Mouse (Mus musculus): ENCODE data around the gene Elmsan1. TPM values are rescaled to one million over a fixed set of nuclear protein-coding genes. Genes with fewer than 3 reads are reported as not detected.
A peak's percentile ranks its signal among the peaks of the same experiment; 100 is the strongest.

The Elmsan1 gene
- polyA plus RNA-seq, 1 experiment from 2014 or later: 11.3 TPM

DNA sequence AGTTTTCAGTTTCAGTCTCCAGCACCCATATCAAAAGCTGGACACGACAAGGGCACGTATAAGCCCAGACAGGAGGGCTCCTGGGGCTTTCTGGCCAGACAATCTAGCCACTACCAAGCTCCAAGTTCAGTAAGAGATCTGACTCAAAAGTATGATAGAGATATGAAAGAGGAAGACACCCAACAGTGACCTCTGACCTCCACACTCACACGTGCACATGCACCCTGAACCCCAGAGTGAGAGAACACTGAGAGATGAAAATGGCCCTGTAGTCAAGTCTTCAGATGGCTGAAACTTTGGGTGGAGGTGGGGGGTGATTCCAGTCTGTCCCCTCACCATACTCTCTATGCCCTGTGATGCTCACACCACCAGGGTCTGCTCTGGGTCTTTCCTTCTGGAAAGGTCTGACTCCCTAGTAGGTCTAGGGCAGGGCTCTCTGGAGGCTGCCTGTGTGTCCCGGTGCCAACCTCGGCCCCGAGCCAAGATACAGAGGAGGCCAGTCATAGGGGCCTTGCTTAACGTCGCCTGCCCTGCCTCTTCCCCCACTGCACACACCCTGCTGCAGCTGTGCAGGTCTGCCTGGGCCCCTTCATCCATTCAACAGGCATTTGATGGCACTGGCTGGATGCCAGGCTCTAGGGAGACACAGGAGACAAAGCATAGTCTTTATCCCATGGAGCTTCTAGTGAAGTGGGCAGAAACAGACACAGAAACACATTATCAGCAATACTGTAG is 37.8 kb downstream of the Elmsan1 start:
- peak overlapping the region; percentile 10 for H3K4me2 ChIP-seq
- H3K4me3 ChIP-seq (ENCODE audit: low read depth, low read length): no peak overlapping the region
- H3K9ac ChIP-seq: no peak overlapping the region
- TF ChIP-seq CTCF (IDR thresholded peaks at IDR 0.05; ENCODE audit: low read depth): no peak
- H3K36me3 ChIP-seq (ENCODE audit: insufficient read depth): 0 out of 2 replicates have a peak, but pooled peaks cover under 1% of the 10 kb centered on the region
- H3K27me3 ChIP-seq (ENCODE audit: insufficient read depth, low read length): no peaks in the 10 kb centered on the region
- peaks cover 56% of the 10 kb centered on the region for H3K4me1 ChIP-seq (ENCODE audit: insufficient read depth)
- peak overlapping the region; percentile 82 for H3K27ac ChIP-seq (ENCODE audit: low read depth)
- H3K9me3 ChIP-seq (ENCODE audit: low read depth, low read length): no peaks in the 10 kb centered on the region
- 30% methylated on average over 8 of the region's 8 CpGs for WGBS
- DNase-seq (peak; percentile 74), ATAC-seq (ENCODE audit: insufficient read depth) (peak; percentile 75)

- no peaks in the 10 kb centered on the region for H3K27me3 ChIP-seq (ENCODE audit: insufficient read depth, low read length)
- H3K27ac ChIP-seq (ENCODE audit: low read depth): peak overlapping the region; percentile 82
- TF ChIP-seq CTCF (IDR thresholded peaks at IDR 0.05; ENCODE audit: low read depth): no peak
- DNase-seq (peak; percentile 68), ATAC-seq (ENCODE audit: insufficient read depth) (no peak)
- H3K4me1 ChIP-seq (ENCODE audit: insufficient read depth): peaks cover 59% of the 10 kb centered on the region
- H3K4me2 ChIP-seq: no peak overlapping the region
- H3K9me3 ChIP-seq (ENCODE audit: low read depth, low read length): no peaks in the 10 kb centered on the region
- H3K9ac ChIP-seq: no peak overlapping the region
- H3K4me3 ChIP-seq (ENCODE audit: low read depth, low read length): no peak overlapping the region
- H3K36me3 ChIP-seq (ENCODE audit: insufficient read depth): no peaks in the 10 kb centered on the region
- 33% methylated on average over 3 of the region's 3 CpGs for WGBS
These were observed 38.6 kb downstream of the Elmsan1 start for GRCm38 (mm10) chr12:84180090-84180489.

- Histone ChIP-seq H3K4me3 (ENCODE audit: low read depth, low read length) (no peak overlapping the region), H3K4me1 (ENCODE audit: insufficient read depth) (peaks cover 65% of the 10 kb centered on the region), H3K27ac (ENCODE audit: low read depth) (no peak overlapping the region), H3K27me3 (ENCODE audit: insufficient read depth, low read length) (no peaks in the 10 kb centered on the region), H3K9ac (no peak overlapping the region), H3K36me3 (ENCODE audit: insufficient read depth) (peaks cover 5% of the 10 kb centered on the region), H3K4me2 (no peak overlapping the region), H3K9me3 (ENCODE audit: low read depth, low read length) (no peaks in the 10 kb centered on the region)
- no peak for TF ChIP-seq CTCF (IDR thresholded peaks at IDR 0.05; ENCODE audit: low read depth)
- DNase-seq (no peak), ATAC-seq (ENCODE audit: insufficient read depth) (no peak)
- 55% methylated on average over 10 of the region's 10 CpGs for WGBS
These were observed 39.8 kb downstream of the Elmsan1 start for GRCm38 (mm10) chr12:84178652-84179445.

DNA sequence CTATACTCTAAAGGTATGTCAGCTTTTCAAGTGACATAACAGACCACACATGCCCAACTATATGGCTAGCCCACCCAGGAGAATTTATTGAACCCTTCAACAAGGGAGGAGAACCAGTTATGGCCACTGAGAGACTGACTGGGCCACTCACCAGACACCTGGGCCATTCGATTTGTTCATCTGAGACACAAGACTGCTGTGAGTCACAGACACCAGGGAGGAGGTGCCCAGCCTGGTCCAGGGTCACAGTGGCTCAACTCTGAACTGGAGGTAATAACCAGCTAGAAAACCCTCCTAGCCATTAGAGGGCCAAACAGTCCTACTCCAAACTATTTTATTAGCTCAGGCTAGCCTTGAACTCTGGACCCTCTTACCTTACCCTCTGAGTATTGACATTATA is 40.6 kb downstream of the Elmsan1 start:
- WGBS: 39% methylated on average over 1 of the region's 1 CpGs
- ATAC-seq (ENCODE audit: insufficient read depth): no peak
- no peak for DNase-seq
- H3K36me3 ChIP-seq (ENCODE audit: insufficient read depth): peaks cover 13% of the 10 kb centered on the region
- H3K27me3 ChIP-seq (ENCODE audit: insufficient read depth, low read length): no peaks in the 10 kb centered on the region
- H3K4me3 ChIP-seq (ENCODE audit: low read depth, low read length): no peak overlapping the region
- H3K9me3 ChIP-seq (ENCODE audit: low read depth, low read length): no peaks in the 10 kb centered on the region
- no peak overlapping the region for H3K9ac ChIP-seq
- no peak for TF ChIP-seq CTCF (IDR thresholded peaks at IDR 0.05; ENCODE audit: low read depth)
- H3K4me1 ChIP-seq (ENCODE audit: insufficient read depth): peaks cover 66% of the 10 kb centered on the region
- no peak overlapping the region for H3K4me2 ChIP-seq
- H3K27ac ChIP-seq (ENCODE audit: low read depth): no peak overlapping the region

- Histone ChIP-seq H3K27ac (ENCODE audit: low read depth) (peak overlapping the region; percentile 85), H3K4me1 (ENCODE audit: insufficient read depth) (peaks cover 66% of the 10 kb centered on the region), H3K9ac (0 out of 2 replicates have a peak overlapping the region, but pooled peaks have one; percentile 55), H3K9me3 (ENCODE audit: low read depth, low read length) (no peaks in the 10 kb centered on the region), H3K27me3 (ENCODE audit: insufficient read depth, low read length) (no peaks in the 10 kb centered on the region), H3K4me2 (peak overlapping the region; percentile 66), H3K4me3 (ENCODE audit: low read depth, low read length) (no peak overlapping the region), H3K36me3 (ENCODE audit: insufficient read depth) (peaks cover 22% of the 10 kb centered on the region)
- no peak for TF ChIP-seq CTCF (IDR thresholded peaks at IDR 0.05; ENCODE audit: low read depth)
- ATAC-seq (ENCODE audit: insufficient read depth) (no peak), DNase-seq (peak; percentile 58)
- 32% methylated on average over 6 of the region's 6 CpGs for WGBS
These were observed 41.6 kb downstream of the Elmsan1 start for GRCm38 (mm10) chr12:84176886-84177765.

DNA sequence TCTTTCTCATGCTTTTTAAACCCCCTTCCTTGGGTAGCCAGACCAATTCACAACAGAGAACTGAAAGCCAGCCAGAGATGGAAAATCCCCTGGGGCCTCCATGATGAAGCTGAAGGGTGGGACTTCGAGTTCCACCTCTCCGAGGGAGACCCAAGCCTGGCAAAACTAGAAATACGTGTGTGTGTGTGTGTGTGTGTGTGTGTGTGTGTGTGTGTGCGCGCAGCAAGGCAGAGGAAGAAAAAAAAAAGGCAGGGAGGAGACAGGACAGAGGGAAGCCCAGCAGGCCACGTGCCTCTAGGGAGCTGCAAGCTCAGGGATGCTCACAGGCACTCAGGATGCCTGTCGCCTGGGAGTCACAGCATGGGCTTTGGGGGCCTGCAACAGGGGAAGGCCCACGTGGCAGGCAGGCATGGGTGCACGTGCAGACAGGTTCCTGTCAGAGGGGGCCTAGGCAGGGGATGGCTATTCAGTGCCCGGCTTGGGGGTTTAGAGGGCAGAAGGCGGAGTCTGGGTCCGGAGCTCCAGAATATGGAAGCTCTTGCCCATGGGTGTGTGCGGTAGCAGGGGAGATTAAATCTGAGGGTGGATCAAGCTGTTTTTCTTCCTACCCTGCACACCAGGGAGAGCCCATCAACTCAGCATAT is 42.4 kb downstream of the Elmsan1 start:
- Histone ChIP-seq H3K4me1 (ENCODE audit: insufficient read depth) (peaks cover 57% of the 10 kb centered on the region), H3K4me3 (ENCODE audit: low read depth, low read length) (peak overlapping the region; percentile 34), H3K27ac (ENCODE audit: low read depth) (peak overlapping the region; percentile 85), H3K4me2 (peak overlapping the region; percentile 66), H3K9me3 (ENCODE audit: low read depth, low read length) (no peaks in the 10 kb centered on the region), H3K9ac (peak overlapping the region; percentile 55), H3K27me3 (ENCODE audit: insufficient read depth, low read length) (no peaks in the 10 kb centered on the region), H3K36me3 (ENCODE audit: insufficient read depth) (peaks cover 30% of the 10 kb centered on the region)
- WGBS: 9% methylated on average over 13 of the region's 13 CpGs
- DNase-seq (peak; percentile 57), ATAC-seq (ENCODE audit: insufficient read depth) (peak; percentile 16)
- TF ChIP-seq CTCF (IDR thresholded peaks at IDR 0.05; ENCODE audit: low read depth): no peak

All from lung, embryonic 14.5 days (tissue).